Mouse (Mus musculus) cerebellum, adult 9-11 months (tissue): ENCODE measurements around the gene Spn.
"Not testable (repeated sequence)": the region's sequence is repeated elsewhere in the genome, so short reads cannot be mapped to it uniquely, and the experiment has no call there.

ENCODE experiments used
- DNase-seq: peaks from one replicate; pipeline ENCODE4 v3.0.0; 2022

The Spn gene

GRCm38 (mm10) chr7:127137262-127138017 lies at the start of gene Spn:
Gene Spn, minus strand, starts transcription at chr7:127137823.
- no peak for DNase-seq

- no peak for DNase-seq
Measured at GRCm38 (mm10) chr7:127187351-127187750, 49.7 kb upstream of the Spn start.

DNA sequence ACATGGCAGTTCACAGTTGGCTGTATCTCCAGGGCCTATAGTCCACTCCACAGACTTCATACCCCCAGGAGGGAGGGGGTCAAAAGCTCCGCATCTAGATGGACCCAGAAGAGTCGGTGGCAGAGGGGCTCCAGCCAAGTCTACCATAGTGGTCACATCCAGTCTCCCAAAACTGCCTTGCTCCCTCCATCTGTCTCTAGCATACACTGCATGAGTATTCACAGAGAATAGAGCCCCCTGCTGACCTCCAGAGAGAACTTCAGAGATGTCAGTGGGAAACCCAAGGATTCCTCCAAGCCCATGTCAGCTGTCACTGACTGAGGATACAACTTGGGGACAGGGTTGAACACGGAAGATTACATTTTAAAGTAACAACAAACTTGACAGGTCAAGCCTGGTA lies 48.0 kb upstream of the Spn start:
- no peak for DNase-seq

DNA sequence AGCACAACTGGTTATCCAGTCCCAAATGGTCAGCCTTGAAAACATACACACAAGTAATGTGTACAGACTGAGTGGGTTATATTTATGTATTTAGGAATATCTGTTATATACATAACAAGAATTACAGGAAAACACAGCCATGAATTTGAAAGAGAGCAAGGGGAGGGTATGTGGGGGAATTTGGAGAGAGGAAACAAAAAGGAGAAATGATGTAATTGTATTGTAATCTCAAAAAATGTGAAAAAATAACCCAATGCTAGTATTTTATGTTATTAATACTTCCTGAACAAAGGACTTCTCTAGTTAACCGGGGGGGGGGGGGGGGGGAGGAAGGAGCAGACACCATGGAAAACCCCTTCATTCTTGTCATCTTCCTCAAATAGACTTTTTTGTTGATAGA lies 47.1 kb upstream of the Spn start:
- no peak for DNase-seq

GRCm38 (mm10) chr7:127183828-127184227 lies 46.2 kb upstream of the Spn start:
- DNase-seq: no peak

GRCm38 (mm10) chr7:127183345-127183744 lies 45.7 kb upstream of the Spn start:
- no peak for DNase-seq

DNA sequence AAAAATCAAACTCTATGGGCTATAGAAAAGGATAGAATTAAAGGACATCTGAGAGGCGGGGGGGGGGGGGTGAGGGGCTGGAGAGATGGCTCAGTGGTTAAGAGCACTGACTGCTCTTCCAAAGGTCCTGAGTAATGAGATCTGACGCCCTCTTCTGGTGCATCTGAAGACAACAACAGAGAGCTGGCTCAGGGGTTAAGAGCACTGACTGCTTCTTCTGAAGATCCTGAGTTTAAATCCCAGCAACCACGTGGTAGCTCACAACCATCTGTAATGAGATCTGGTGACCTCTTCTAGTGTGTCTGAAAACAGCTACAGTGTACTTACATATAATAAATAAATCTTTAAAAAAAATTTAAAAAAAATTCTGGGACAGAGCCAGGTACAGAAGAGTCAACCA lies 44.1 kb upstream of the Spn start:
- not testable (repeated sequence) for DNase-seq

- no peak for DNase-seq
Measured at GRCm38 (mm10) chr7:127180783-127181182, 43.2 kb upstream of the Spn start.

DNA sequence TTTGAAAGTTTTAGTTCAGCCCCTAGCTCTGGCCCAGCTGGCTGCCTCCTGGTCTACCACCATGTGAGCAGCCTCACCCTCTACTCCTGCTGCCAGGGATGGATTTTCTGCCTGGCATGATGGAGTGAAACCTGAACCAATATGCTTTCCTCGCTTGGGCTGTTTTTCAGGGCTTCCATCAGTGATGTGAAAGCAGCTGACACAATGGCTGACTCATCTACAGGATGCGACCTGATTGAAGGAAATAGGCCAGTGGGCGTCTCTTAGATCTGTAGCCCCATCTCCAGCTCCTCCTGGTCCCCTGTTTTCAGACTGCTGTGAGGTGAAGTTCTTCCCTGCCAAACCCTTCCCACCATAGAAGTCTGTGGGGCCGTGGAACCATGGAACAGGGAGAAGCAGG lies 39.3 kb upstream of the Spn start:
- DNase-seq: no peak

- no peak for DNase-seq
Measured at GRCm38 (mm10) chr7:127166501-127166900, 28.9 kb upstream of the Spn start.

GRCm38 (mm10) chr7:127165607-127166493 lies 28.2 kb upstream of the Spn start:
- DNase-seq: no peak

DNA sequence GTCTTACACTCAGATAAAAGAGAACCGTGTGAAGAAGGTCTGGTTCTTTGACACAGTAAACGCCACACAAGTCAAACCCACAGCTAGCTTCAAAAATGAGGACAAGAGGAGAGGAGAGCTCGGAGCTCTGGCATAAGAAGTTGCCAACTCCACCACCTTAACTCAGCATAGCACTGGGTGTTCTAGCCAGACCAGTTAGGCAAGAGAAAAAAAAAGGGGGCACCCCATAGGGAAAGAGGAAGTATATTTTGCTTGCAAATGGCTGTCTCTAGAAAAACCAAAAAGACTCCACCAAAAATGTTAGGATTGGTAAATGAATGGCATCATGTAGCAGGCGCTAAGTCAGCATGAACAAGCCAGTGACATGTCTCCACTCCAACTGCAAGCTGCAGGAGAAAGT lies 26.4 kb upstream of the Spn start:
- no peak for DNase-seq

DNA sequence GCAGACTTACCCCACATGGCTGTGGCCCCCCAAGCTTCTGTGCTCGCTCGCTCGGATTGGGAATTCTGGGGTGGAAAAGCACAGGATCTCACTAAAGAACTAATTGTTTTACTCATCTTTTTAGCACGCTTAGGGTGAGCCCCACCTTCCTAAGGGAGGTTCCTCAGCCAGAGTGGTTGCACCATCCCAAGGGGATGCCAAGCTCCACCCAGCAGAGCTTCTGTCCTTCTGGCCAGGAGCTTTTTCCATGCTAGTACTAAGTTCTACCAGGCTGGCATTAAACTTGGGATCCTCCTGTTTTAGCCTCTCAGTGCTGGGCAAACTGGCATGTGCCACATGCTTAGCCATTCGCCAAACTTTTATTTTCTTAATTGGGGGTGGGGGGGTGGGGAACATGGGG lies 24.9 kb upstream of the Spn start:
- no peak for DNase-seq

GRCm38 (mm10) chr7:127157548-127157947 lies 19.9 kb upstream of the Spn start:
- DNase-seq: no peak

DNA sequence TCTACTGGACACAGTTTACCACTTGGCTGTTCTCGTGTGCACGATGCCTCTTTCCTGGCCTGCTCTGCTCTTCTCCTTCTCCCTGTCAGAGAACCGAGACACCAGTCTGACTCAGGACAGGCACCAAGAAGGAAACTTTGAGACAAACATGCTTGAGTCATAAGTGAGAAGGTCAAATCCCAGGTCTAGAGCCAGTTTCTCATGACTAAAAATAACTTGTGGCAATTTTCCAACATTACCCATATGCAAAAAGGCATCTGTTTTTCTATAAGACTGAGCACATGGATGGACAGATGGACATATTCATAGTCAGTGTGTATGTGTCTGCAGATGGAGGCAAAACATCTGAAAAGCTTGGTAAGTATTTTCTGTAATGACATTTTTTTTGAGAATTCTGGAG lies 15.9 kb upstream of the Spn start:
- no peak for DNase-seq

- DNase-seq: no peak
Measured at GRCm38 (mm10) chr7:127152464-127152863, 14.8 kb upstream of the Spn start.

DNA sequence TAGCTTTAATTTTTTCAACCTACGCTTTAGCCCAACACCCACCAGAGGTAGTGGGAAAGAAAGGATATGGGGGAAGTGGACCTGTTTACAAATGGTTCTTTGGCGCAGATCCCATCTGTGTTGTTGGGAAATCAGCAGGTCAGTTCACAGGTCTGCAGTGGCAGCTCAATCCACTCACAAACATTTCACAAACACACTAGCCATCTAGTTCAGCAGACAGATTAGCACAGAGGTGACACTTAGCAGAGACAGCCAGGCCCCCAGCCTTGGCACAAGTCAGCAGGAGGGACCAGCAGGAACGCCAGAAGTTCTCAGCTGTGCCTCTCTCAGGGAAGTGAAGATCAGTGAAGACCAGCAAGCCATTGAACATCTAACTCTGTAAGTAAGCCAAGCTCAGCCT lies 10.3 kb upstream of the Spn start:
- no peak for DNase-seq

- DNase-seq: no peak
Measured at GRCm38 (mm10) chr7:127146267-127146603, 8.6 kb upstream of the Spn start.

DNA sequence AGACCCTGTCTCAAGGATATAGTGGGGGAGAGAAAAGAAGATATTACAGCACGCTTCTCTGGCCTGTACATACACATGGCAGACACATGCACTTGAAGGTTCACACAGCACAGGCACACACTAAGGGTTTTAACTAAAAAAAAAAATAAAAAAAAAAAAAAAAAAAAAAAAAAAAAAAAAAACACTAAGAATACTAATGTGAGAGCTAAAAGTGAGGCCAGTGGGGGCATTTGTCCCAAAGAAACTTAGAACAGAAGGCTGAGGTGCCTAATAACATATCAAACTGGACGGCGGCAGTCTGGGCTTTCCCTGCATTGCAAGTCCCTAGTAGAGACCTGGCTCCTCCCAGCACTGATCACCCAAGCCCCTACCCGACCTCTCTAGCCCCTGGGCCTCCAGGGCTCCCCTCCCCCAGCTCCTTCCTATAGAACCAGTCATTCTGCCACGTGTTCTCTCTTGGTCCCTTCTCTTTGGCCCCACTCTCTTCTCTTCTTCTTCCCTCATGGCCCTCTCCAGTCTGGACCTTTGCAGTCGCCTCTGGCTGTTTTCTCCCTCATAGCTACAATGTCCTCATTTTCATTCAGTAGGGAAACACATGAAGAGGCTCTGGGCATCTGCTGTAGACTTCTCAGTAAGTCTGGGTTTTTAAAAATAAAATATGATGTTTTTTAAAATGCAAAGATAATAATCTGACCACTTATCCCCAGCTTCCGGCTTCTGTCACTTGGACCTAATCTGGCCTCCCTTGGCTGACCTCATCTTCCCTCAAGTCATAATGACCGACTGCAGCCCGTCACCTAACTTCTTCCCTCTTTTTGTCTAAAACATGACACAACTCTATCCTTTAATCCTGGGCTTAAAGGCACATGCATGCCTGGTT lies 8.0 kb upstream of the Spn start:
- DNase-seq: no peak

GRCm38 (mm10) chr7:127144412-127144811 lies 6.8 kb upstream of the Spn start:
- no peak for DNase-seq

DNA sequence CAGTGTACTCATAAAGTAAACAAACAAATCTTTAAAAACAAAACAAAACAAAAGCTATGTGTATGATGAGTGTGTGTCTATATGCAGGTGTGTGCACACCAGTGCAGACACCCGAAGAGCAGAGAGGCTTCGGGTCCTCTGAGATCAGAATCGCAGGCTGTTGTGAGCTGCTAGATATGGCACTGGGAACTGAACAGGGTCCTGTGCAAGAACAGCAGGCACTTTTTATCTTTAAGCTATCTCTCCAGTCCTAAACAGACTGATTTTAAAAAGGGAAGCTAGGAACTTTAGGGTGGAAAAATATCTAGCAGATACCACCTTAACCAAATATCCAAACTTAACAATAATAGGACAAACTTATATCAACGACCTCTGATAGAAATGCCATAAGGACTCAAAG lies 5.0 kb upstream of the Spn start:
- DNase-seq: no peak

DNA sequence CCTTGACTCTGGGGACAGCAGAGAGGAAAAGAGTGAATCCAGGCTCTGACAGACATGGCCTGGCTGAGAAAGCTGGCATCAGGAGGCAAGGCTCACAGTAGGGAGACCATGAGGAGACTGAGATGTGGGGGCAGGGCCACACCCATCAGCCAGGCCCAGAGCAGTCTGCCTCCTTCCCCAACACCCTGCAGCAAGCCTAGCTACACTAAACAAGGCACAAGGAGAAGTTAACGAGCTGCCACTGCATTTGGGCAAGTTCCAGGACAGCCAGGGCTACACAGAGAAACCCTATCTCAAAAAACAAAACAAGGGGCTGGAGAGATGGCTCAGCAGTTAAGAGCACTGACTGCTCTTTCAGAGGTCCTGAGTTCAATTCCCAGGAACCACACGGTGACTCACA lies 4.6 kb upstream of the Spn start:
- no peak for DNase-seq

GRCm38 (mm10) chr7:127140623-127141404 lies 3.2 kb upstream of the Spn start:
- no peak for DNase-seq
